Mouse (Mus musculus): Measurements from ENCODE around the gene Syde2.

DNA sequence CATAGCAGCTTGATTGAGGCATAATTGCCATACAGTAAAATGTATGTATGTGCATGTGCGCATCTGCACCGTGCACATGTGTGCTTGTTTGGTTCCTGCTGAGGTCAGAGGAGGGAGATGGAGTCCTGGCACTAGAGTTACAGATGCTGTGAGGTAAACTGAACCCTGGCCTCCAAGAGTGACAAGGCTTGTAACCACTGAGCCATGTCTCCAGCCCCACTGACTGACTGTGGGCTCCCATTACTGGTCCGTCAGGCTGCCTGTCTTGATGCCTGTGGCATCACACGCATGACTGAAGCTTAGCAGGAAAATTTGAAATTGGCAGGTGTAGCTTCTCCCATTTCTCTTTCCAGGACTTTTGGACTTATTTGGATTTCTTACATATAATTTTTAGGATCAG lies 23.1 kb downstream of the Syde2 start:
- TF ChIP-seq POLR2A (IDR thresholded peaks at IDR 0.05; ENCODE audit: borderline replicate concordance, extremely low read depth, insufficient read depth, insufficient read length, poor library complexity, severe bottlenecking) (no peak), CTCF (IDR thresholded peaks at IDR 0.05; ENCODE audit: borderline replicate concordance, extremely low read depth, insufficient read depth, insufficient read length) (no peak)
